Mouse (Mus musculus) heart, postnatal 0 days (tissue): ENCODE results near the gene Prkg2.

ENCODE experiments used
- CTCF ChIP-seq: IDR thresholded peaks from 2 replicates; pipeline ENCODE4 v1.5.1; 2016; ENCODE audit warnings: antibody characterized with exemption, control low read depth, low read depth
- EP300 ChIP-seq: IDR thresholded peaks from 2 replicates; pipeline ENCODE4 v1.6.1; 2016; ENCODE audit warnings: antibody characterized with exemption, low read depth

- TF ChIP-seq EP300, result no peak
- TF ChIP-seq CTCF, result no peak
These were observed 5.5 kb downstream of the Prkg2 start for GRCm38 (mm10) chr5:99031551-99032149.
